Mouse (Mus musculus) kidney, embryonic 14.5 days (tissue): Measurements from ENCODE around the gene Grk2. TPM values are rescaled to one million over a fixed set of nuclear protein-coding genes. Genes with fewer than 3 reads are reported as not detected.

Experiments
- ATAC-seq: fragments of 200-750 bp; cut with Nextera tagmentation; 2 replicates; pipeline ENCODE4 v1.8.0; 2017; ENCODE audit warnings: moderate number of reproducible peaks, mild to moderate bottlenecking, moderate TSS enrichment, moderate library complexity; ENCODE audit not compliant: low FRiP score, low TSS enrichment
- H3K27ac ChIP-seq: fragments of 300-500 bp; sonication (generic); 2 replicates; pipeline ENCODE4 v1.5.1; 2014; ENCODE audit warnings: low read depth, mild to moderate bottlenecking, low read length, moderate library complexity, mixed read lengths
- H3K27me3 ChIP-seq: fragments of 300-500 bp; sonication (generic); 2 replicates; pipeline ENCODE4 v1.6.1; 2014; ENCODE audit warnings: mild to moderate bottlenecking, low read length; ENCODE audit not compliant: control insufficient read depth, insufficient read depth
- H3K36me3 ChIP-seq: fragments of 300-500 bp; sonication (generic); 2 replicates; pipeline ENCODE4 v1.6.1; 2014; ENCODE audit warnings: low read length, mixed read lengths; ENCODE audit not compliant: control insufficient read depth, insufficient read depth
- H3K4me1 ChIP-seq: fragments of 300-500 bp; sonication (generic); 2 replicates; pipeline ENCODE4 v1.6.1; 2014; ENCODE audit warnings: low read length, mixed read lengths; ENCODE audit not compliant: control insufficient read depth, insufficient read depth
- H3K4me2 ChIP-seq: fragments of 300-500 bp; sonication (generic); replicated peaks from 2 replicates; pipeline ENCODE4 v1.6.1; 2014; ENCODE audit warnings: low read depth, mild to moderate bottlenecking, low read length
- H3K4me3 ChIP-seq: fragments of 300-500 bp; sonication (generic); 2 replicates; pipeline ENCODE4 v1.5.1; 2014; ENCODE audit warnings: mild to moderate bottlenecking, low read length
- H3K9ac ChIP-seq: fragments of 300-500 bp; sonication (generic); 2 replicates; pipeline ENCODE4 v1.6.1; 2014; ENCODE audit warnings: low read depth, mild to moderate bottlenecking, low read length, moderate library complexity
- H3K9me3 ChIP-seq: fragments of 300-500 bp; sonication (generic); 2 replicates; pipeline ENCODE4 v1.6.1; 2016; ENCODE audit warnings: low read length; ENCODE audit not compliant: control insufficient read depth
- WGBS: fragments of 180-500 bp; shearing (Covaris S2); extraction: QIAGEN DNeasy Blood & Tissue Kit; methylation state at CpG from one replicate; pipeline ENCODE4 v1.1.7; 2014; 5-methylcytosine and 5-hydroxymethylcytosine counted together
- polyA plus RNA-seq: library from polyadenylated mRNA; unstranded; fragments of >200 nt; fragmentation: Nextera tagmentation; extraction: Ambion mirVana; gene quantifications from 2 replicates; pipeline ENCODE4 v1.2.1, GENCODE M21; 2014

The Grk2 gene
- polyA plus RNA-seq, 1 experiment from 2014 or later = 17.7 TPM

DNA sequence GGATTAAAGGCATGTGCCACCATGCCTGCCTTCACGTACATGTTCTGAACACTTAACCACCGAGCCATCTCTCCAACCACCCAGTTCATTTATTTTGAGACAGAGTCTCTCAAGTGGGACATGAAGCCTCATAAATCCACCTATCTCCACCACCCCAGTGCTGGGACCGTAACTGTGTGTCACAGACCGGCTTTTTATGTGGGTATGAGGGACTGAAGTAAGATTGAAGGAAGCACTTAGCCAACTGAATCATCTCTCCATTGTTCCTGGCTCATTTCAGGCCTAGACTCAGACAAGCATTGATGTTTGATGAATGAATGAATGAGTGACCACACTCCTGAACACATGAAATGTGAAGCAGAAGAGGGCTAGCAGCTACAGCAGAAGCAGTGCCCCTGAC lies 3.3 kb upstream of the Grk2 start:
- ATAC-seq = no peak
- no peaks in the 10 kb centered on the region for H3K9me3 ChIP-seq
- H3K36me3 ChIP-seq = no peaks in the 10 kb centered on the region
- H3K9ac ChIP-seq = no peak overlapping the region
- no peak overlapping the region for H3K4me3 ChIP-seq
- H3K27ac ChIP-seq = no peak overlapping the region
- 85% methylated on average over 4 of the region's 4 CpGs for WGBS
- no peak overlapping the region for H3K4me2 ChIP-seq
- no peaks in the 10 kb centered on the region for H3K27me3 ChIP-seq
- peaks cover 10% of the 10 kb centered on the region for H3K4me1 ChIP-seq

DNA sequence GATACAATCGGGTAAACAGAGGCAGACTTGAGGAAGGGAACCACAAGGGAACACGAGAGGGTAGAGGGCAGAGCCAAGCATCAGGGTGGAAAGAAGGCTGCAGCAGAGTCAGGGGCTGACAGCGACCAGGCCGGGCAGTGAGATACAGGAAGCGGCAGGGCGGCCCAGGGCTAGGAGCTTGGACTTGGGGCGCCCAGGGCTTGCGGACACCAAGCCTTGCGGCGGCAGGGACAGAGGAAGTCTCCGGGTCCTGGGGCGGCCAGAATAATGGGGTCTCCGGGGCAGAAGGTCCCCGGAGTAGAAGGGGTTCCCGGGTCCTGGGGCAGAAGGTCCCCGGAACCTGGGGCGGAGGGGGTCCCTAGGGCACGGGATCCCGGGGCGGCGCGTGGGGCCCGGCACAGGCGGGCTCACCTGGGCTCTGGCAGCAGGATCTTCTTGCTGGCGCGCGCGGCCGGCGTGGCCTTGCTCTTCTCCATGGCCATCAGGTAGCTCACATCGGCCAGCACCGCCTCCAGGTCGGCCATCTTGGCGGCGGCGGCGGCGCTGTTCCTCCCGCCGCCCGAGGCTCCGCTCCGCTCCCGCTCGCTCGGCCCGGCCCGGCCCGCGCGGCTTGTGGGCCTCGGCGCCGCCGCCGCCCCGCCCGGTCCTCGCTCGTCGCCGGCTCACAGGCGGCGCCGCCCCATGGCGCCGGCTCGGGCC lies 382 bp downstream of the Grk2 start:
- H3K4me1 ChIP-seq = peaks cover 45% of the 10 kb centered on the region
- peak overlapping the region; percentile 90 for H3K4me2 ChIP-seq
- peak; percentile 60 for ATAC-seq
- no peaks in the 10 kb centered on the region for H3K36me3 ChIP-seq
- no peaks in the 10 kb centered on the region for H3K9me3 ChIP-seq
- H3K4me3 ChIP-seq = peak overlapping the region; percentile 98
- H3K27me3 ChIP-seq = no peaks in the 10 kb centered on the region
- under 1% methylated on average over 50 of the region's 68 CpGs for WGBS
- peak overlapping the region; percentile 78 for H3K27ac ChIP-seq
- H3K9ac ChIP-seq = peak overlapping the region; percentile 96

DNA sequence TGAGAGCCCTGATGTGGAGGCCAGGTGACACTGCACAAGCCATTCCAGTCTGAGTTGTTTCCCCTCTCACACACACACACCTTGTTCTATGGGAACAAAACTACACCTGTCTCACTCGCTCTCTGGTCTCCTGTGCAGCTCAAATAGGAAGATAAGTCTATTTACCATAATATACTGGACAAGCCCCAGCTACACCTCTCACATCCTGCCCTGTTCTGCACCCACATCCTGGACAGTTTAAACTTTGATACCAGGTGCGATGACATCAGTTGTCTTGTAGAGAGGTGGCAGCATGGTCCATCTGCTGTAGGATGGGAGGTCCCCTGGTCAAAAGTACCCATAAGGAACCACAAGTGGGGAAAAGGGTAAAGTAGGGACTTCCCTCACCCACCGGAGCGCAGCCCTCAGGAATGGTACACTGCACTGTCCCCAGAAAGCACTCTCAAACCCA lies 1.1 kb downstream of the Grk2 start:
- WGBS = 53% methylated on average over 4 of the region's 4 CpGs
- Histone ChIP-seq H3K4me1 (peaks cover 53% of the 10 kb centered on the region), H3K4me2 (peak overlapping the region; percentile 90), H3K4me3 (peak overlapping the region; percentile 98), H3K36me3 (no peaks in the 10 kb centered on the region), H3K9me3 (no peaks in the 10 kb centered on the region), H3K27ac (no peak overlapping the region), H3K9ac (peak overlapping the region; percentile 96; the same call in 1 of the 2 replicates), H3K27me3 (no peaks in the 10 kb centered on the region)
- peak; percentile 20; the same call in 1 of the 2 replicates for ATAC-seq

DNA sequence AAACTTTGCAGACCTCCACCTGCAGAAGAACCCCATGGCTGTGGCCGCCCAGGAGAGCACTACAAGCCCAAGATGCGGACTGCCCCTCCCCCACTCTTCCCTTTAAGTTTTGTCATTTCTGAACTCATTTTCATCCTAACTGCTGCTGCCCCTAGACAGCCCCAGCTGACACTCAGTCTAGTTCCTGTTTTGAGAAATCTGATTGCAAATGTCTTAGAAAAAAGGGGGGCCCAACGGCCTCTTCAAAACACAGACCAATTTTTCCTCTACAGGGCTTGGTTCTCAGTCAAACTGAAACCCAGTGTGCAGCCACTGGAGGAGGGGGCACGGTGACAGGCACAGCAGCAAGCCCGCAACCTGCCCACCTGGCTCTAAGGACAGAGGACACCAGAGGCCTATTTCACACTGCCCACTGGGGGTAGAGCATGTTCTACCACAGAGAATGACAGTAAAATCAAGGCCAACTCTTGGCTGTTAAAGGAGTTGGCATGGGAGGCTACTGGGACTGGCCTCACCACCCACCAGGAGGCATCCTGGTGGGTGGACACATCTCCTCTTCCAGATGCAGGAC lies 1.7 kb downstream of the Grk2 start:
- 73% methylated on average over 5 of the region's 5 CpGs for WGBS
- H3K4me3 ChIP-seq = peak overlapping the region; percentile 98
- H3K4me1 ChIP-seq = peaks cover 54% of the 10 kb centered on the region
- H3K9me3 ChIP-seq = no peaks in the 10 kb centered on the region
- ATAC-seq = no peak
- no peaks in the 10 kb centered on the region for H3K27me3 ChIP-seq
- peak overlapping the region; percentile 90 for H3K4me2 ChIP-seq
- no peak overlapping the region; the same call in 1 of the 2 replicates for H3K9ac ChIP-seq
- H3K27ac ChIP-seq = no peak overlapping the region
- H3K36me3 ChIP-seq = no peaks in the 10 kb centered on the region

DNA sequence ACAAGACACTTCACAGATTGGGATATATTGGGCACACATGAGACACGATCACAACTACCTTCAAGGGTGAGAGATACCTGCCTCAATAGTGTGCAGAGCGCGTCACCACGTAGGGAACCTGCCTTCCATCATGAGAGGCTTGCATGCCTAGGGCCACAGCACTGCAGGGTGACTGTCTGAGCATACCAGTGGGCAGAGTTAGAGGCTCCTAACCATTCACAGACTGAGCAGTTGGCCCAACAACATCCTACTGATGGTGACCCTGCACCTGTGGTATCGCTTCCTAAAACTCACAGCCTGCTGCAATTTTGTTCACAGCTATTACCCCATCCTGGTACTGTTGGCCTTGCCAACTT lies 2.4 kb downstream of the Grk2 start:
- no peaks in the 10 kb centered on the region for H3K36me3 ChIP-seq
- H3K4me3 ChIP-seq = no peak overlapping the region
- H3K27me3 ChIP-seq = no peaks in the 10 kb centered on the region
- H3K4me1 ChIP-seq = peaks cover 54% of the 10 kb centered on the region
- WGBS = 98% methylated on average over 5 of the region's 5 CpGs
- ATAC-seq = no peak
- H3K9ac ChIP-seq = no peak overlapping the region
- no peaks in the 10 kb centered on the region for H3K9me3 ChIP-seq
- H3K4me2 ChIP-seq = no peak overlapping the region
- no peak overlapping the region for H3K27ac ChIP-seq

DNA sequence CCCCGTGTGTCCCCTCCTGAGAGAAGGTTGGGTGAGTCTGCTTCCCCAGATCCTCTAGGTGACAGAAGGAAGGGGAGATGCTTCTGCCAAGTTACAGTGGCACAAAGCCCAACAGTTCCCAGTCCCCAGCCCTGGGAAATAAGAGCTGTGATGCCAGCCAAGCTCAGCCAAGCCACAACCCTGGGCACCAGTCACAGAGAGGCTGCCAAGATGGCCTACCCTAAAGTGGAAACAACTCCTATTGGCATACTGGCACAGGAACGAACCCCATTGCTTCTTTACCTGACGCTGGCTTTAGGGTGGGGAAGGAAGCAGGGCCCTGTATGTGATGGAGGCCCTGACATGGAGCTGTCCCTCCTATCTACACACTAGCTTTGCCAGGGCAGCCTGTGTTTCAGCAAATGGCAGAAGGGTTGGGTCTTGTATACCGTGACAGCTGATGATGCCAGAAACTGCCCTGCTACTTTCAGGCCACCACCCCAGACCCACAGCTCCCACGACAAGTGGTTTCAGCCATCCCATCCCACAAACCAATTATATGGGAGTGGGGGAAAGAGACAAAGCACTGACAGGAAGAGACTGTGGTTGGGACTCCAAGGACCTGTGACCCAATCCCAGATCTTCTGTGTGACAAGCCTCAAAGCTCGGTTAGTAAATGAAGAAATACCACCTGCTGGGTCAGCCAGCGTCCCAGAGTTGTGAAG lies 2.9 kb downstream of the Grk2 start:
- peaks cover 54% of the 10 kb centered on the region for H3K4me1 ChIP-seq
- no peaks in the 10 kb centered on the region for H3K9me3 ChIP-seq
- no peak overlapping the region for H3K4me3 ChIP-seq
- H3K27me3 ChIP-seq = no peaks in the 10 kb centered on the region
- WGBS = 64% methylated on average over 7 of the region's 7 CpGs
- no peaks in the 10 kb centered on the region for H3K36me3 ChIP-seq
- peak overlapping the region; percentile 84; the same call in 1 of the 2 replicates for H3K27ac ChIP-seq
- peak overlapping the region; percentile 38 for H3K4me2 ChIP-seq
- peak overlapping the region; percentile 35; the same call in 1 of the 2 replicates for H3K9ac ChIP-seq
- no peak for ATAC-seq

DNA sequence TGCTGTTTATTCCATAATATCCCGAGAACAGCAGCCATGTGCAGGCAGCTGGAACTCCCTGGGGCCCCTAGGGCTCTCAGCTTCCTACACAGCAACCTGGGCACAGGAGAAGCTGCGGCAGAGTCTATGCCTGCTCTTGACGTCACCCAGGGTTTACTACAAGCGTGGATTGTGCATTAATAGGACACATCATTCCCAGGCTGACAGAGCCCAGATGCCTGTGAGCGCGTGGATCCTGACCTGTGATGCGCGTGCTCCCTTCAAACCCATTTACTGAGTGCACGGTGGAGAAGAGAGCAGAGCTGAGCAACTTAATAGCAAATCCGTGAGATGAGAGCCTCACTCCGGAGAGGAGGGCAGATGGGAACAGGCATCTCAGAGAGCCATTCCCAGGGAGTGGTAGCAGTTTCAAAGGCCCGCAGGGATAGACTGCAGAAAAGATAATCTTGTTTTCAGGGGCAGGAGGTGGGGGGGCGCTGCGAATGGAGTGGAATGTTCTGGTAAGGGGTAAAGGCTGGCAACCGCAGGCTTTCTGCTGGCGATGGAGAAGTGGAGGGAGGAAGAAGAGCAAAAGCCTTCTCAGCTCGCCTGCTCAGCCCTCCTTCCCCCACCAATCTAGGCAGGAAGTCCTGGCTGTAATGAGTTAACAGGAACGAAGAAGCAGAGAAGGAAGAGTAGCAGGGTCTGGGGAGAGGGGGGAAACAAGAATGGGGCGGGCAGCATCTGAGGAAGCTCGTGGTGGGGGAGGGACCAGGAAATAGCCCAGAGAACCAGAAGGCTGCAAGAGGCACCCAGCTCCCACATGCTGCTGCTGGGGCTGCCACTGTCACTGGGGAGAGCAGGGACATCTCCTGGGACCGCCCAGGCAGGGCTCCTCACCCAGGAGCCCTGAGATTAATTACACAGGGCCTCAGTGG lies 4.0 kb downstream of the Grk2 start:
- ATAC-seq = peak; percentile 5; the same call in 1 of the 2 replicates
- Histone ChIP-seq H3K36me3 (no peaks in the 10 kb centered on the region), H3K4me1 (peaks cover 54% of the 10 kb centered on the region), H3K27ac (peak overlapping the region; percentile 84), H3K9me3 (no peaks in the 10 kb centered on the region), H3K27me3 (no peaks in the 10 kb centered on the region), H3K4me3 (peak overlapping the region; percentile 12), H3K4me2 (peak overlapping the region; percentile 38), H3K9ac (peak overlapping the region; percentile 35; the same call in 1 of the 2 replicates)
- WGBS = 26% methylated on average over 21 of the region's 21 CpGs

DNA sequence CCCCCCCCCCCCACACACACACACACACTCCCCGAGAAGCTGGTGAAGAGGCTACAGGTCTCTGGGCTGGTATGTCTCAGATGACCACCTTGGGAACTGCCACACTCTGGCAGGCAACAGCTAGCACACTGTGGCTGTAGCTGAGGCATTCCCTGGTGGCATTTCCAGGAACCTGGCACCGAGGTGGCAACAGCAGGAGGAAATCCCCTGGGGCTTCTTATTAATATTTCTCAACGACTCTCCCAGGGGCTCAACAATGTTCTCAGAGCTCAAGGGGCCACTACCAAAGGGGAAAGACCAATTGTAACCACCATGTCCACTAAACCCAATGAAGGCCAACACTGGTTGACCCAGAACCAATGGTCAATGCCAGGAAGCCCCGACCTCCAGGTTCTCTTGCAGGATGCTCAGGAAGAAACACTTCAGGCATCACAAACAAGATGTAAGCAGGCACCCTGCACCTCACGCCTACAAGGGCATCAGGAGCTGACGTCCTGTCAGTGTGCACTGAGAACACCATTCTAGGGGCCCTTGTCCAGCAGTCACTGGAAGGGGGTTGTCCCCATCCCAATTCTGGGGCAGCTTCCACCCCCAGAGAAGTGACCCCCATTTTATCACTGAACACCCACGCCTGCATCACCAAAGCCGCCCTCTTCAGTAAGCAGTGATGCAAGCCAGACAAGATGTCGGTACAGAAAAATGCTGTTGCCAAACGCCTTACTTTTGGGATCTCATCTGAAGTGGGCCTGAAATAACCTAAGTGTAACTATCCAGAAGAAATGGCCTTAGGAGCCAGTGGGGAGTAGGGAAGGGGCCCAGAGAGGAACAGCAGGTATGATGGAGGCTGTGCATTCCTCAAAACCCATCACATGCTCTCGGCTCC lies 4.9 kb downstream of the Grk2 start:
- Histone ChIP-seq H3K27ac (peak overlapping the region; percentile 84), H3K9me3 (no peaks in the 10 kb centered on the region), H3K27me3 (no peaks in the 10 kb centered on the region), H3K4me2 (peak overlapping the region; percentile 38), H3K9ac (0 out of 2 replicates have a peak overlapping the region, but pooled peaks have one; percentile 35), H3K36me3 (no peaks in the 10 kb centered on the region), H3K4me1 (peaks cover 54% of the 10 kb centered on the region), H3K4me3 (peak overlapping the region; percentile 12; the same call in 1 of the 2 replicates)
- no peak for ATAC-seq
- 70% methylated on average over 11 of the region's 11 CpGs for WGBS
